Mouse (Mus musculus): ENCODE data around the gene Gm14180.
A peak's percentile ranks its signal among the peaks of the same experiment; 100 is the strongest.
"Not testable (repeated sequence)": the region's sequence is repeated elsewhere in the genome, so short reads cannot be mapped to it uniquely, and the experiment has no call there.

Gene Gm14180

DNA sequence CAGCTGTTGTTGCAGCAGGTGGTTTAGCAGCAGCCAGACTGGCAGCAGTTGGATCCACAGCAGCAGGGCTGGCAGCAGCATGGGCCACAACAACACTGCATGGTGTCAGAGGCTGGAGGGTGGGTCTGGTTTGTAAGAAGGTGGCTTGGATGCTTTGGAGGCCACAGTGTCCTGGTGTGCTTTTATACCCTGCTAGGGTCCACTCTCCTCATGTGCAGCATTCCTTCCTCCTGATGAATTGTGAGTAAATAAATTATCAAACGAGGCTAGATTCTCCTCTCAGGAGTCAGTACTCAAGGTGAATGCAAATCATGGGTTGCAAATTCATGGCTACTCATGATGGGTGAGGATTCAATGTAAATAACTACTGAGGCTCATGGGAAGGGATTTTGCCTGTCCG lies at the start of gene Gm14180:
Gene Gm14180, minus strand, starts transcription at position 101 of the 400 bp plus-strand sequence.
- DNase-seq (ENCODE audit: low spot score), result no peak

DNA sequence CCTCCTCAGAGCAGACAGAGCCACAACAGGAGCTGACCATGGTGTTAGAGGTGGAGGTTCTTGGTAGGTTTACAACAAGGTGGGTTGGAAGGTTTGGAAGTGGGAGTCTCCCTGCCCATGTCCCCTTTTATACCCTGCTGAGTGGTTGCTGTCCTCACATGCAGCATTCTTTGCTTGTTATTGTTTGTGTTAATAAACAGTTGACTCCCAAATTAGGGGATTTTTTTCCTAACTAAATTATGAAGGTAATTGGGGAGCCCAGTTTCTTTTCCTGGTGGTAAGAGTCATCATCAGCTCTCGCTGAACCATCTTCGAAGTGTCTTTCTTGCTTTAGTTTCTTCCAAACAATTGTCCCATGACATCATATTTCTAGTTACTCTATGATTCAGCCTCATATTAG lies 46.5 kb upstream of the Gm14180 start, which contains the start of gene Krtap4-8:
Gene Krtap4-8, minus strand, starts transcription at position 101 of the 400 bp plus-strand sequence.
- no peak for DNase-seq (ENCODE audit: low spot score)

DNA sequence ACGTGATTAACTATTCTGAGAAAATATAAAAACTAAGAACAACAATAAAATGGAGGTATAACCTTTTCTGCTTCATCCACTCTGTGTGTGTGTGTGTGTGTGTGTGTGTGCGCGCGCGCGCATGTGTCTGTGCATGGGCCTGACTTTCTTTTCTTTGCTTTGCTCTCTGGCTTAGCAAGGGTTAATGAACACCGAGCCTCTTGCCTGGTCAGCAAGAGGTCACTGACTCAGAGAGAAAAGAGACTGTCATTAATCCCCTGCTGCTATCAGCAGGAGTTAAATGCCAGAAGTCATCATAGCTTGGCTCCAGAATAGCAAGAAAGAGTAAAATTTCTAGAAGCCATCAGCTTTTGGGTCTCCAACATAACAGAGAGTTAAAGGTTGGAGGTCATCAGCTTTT lies 44.3 kb upstream of the Gm14180 start:
- DNase-seq (ENCODE audit: low spot score), result peak; percentile 70

DNA sequence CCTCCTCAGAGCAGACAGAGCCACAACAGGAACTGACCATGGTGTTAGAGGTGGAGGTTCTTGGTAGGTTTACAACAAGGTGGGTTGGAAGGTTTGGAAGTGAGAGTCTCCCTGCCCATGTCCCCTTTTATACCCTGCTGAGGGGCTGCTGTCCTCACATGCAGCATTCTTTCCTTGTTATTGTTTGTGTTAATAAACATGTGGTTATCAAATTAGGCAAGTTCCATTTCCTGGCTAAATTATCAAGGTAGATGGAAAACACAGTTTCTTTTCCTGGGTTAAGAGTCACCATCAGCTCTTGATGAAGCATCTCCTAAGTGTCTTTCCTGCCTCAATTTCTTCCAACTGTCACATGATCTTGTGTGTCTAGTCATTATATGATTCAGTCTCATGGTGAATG lies 38.7 kb upstream of the Gm14180 start, which contains the start of gene Gm11595:
Gene Gm11595, minus strand, starts transcription at position 101 of the 400 bp plus-strand sequence.
- not testable (repeated sequence) for DNase-seq (ENCODE audit: low spot score)

DNA sequence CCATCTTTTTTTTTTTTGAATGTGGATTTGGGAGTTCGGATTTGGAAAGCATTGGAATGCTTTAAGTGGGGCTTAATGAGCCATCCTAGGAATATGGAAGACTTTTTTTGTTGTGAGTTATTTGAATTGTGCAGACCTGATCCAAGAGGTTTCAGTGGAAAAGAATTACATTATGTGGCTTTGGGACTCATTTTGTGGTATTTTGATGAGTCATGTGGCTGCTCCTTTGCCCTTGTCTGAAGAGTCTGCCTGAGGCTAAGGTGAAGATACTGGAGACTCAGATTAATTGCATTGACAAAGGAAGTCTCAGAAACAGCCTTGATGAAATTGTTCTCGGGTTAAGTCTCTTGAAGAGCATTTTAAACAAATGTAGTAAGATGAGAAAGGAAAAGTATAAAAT lies 34.3 kb upstream of the Gm14180 start:
- DNase-seq (ENCODE audit: low spot score), result no peak

DNA sequence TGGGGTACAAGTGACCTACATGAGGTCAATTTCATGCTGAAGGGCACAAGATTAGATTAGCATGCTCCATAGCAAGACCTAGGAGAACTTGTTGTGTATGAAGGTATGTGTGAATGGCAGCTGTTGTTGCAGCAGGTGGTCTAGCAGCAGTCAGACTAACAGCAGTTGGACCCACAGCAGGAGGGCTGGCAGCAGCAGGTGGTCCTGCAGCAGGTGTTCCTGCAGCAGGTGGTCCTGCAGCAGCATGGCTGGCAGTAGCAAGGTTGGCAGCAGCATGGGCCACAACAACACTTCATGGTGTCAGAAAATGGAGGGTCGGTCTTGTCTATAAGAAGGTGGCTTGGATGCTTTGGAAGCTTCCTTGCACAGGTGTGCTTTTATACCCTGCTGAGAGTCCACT lies 24.8 kb upstream of the Gm14180 start:
- no peak for DNase-seq (ENCODE audit: low spot score)

DNA sequence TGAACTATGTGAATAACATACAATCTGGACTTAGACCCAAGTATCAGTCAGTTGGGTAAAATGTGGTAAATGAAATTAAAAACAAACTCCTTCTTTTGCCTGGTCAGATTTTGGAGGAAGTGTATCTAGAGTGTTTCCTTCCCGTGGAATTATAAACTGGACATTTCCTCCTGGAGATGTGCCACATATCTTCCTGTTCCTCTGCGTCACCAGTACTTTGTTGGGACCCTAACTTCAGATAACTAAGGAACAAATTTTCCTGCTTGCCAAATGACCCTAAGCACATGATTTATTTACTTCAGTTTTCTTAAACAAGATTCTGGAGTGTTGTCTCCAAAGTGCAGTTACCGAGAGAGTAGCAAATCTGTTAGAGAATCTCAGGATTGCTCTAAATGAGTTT lies 9.9 kb upstream of the Gm14180 start:
- no peak for DNase-seq (ENCODE audit: low spot score)

DNA sequence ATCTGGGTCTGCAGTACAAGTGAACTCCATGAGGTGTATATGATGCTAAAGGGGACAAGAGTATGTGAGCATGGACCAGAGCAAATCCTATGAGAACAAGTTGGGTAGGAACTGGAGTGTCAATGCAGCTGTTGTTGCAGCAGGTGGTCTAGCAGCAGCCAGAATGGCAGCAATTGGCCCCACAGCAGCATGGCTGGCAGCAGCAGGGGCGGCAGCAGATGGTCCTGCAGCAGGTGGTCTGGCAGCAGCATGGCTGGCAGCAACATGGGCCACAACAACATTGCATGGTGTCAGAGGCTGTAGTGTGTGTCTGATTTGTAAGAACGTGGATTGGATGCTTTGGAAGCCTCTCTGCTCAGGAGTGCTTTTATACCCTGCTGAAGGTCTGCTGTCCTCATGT lies 10.0 kb downstream of the Gm14180 start:
- no peak for DNase-seq (ENCODE audit: low spot score)

DNA sequence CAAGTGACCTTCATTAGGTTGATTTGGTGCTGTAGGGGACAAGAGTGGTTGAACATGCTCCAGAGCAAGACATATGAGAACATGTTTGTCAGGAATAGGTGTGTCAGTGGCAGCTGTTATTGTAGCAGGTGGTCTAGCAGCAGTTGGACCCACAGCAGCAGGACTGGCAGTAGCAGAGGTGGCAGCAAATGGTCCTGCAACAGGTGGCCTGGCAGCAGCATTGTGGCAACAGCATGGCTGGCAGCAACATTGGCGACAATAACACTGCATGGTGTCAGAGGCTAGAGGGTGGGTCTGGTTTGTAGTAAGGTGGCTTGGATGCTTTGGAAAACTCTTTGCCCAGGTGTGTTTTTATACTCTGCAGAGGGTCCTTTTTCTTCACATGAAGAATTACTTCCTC lies 15.3 kb downstream of the Gm14180 start:
- no peak for DNase-seq (ENCODE audit: low spot score)

DNA sequence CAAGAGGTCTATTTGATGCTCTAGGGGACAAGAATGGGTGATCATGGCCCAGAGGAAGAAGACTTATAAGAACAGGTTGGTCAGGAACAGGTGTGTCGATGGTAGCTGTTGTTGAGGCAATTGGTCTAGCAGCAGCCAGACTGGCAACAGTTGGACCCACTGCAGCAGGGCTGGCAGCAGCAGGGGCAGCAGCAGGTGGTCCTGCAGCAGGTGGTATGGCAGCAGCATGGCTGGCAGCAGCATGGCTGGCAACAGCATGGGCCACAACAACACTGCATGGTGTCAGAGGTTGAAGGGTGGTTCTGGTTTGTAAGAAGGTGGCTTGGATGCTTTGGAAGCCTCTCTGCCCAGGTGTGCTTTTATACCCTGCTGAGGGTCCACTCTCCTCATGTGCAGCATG lies 43.6 kb downstream of the Gm14180 start, which contains the start of gene Gm14190:
Gene Gm14190, minus strand, starts transcription at position 278 of the 400 bp plus-strand sequence.
- DNase-seq (ENCODE audit: low spot score), result no peak

DNA sequence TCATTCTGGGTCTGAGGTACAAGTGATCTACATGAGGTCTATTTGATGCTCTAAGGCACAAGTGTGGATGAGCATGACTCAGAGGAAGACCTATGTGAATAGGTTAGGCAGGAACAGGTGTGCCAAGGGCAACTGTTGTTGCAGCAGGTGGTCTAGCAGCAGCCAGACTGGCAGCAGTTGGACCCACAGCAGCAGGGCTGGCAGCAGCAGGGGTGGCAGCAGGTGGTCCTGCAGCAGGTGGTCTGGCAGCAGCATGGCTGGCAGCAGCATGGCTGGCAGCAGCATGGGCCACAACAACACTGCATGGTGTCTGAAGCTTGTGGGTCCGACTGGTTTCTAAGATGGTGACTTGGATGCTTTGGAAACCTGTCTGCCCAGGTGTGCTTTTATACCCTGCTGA lies 48.9 kb downstream of the Gm14180 start:
- DNase-seq (ENCODE audit: low spot score), result not testable (repeated sequence)

Data from embryo, embryonic 10 days (tissue).